Mouse (Mus musculus): ENCODE measurements at regions not wholly inside any gene's neighbourhood (a gene's known extent, or its start where the extent isn't known, plus 50 kb on each side); places are given as distances from the start of the nearest gene placed in this dataset.

DNA sequence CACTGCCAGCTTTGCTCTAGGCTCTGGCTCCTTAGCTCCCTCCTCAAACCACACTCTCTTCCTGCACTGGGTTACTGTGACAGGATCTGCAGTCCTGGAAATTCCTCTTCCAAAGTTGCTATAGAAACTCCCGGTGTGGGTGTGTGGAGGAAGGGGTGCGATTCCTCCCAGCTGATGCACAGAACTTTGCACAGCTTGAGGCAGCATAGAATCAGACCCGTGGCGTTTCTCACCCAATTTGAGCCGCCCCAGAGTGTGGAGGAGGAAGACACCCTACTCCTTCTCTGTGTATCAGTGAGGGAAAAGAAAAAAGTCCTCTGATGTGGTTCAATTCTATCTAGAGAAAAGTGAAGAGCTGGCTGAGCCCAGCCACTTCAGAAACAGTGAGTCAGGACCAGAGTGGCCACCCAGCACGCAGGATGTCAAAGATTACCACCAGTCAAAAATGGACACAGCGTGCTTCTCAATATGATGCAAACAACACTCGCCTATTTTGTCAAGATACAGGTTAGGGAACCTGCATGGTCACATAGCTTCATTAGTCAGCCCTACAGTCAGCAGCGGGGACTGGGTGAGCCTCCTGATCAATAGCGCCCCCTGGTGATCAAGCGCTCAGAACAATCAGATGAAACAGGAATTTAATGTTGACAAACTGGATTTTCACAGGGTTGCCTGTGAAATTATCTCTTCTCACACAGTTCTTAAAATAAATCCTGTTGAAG lies 98.7 kb upstream of the Otud7a start:
- TF ChIP-seq CHD2 (IDR thresholded peaks at IDR 0.05; ENCODE audit: low read depth, low read length): no peak
- no peak for TF ChIP-seq ZNF384 (IDR thresholded peaks at IDR 0.05; ENCODE audit: low read depth, low read length)

Measured in ES-E14 (cell line).